Mouse (Mus musculus) E14TG2a.4 (cell line): ENCODE results near the gene Lsamp.
A peak's percentile ranks its signal among the peaks of the same experiment; 100 is the strongest.

ENCODE experiments used
- H3K27me3 ChIP-seq: 2 replicates; pipeline ENCODE4 v1.6.1; 2014; ENCODE audit warnings: low read length, control low read depth; ENCODE audit not compliant: insufficient read depth
- H3K36me3 ChIP-seq: 2 replicates; pipeline ENCODE4 v1.6.1; 2014; ENCODE audit warnings: low read length, control low read depth; ENCODE audit not compliant: insufficient read depth
- H3K4me1 ChIP-seq: replicated peaks from 2 replicates; pipeline ENCODE4 v1.6.1; 2014; ENCODE audit warnings: low read depth, low read length, control low read depth
- H3K4me3 ChIP-seq: replicated peaks from 2 replicates; pipeline ENCODE4 v1.5.1; 2014; ENCODE audit warnings: mild to moderate bottlenecking, low read length
- H3K9me3 ChIP-seq: 2 replicates; pipeline ENCODE4 v1.6.1; 2014; ENCODE audit warnings: low read length, control low read depth
- CTCF ChIP-seq: conservative IDR thresholded peaks from 2 replicates; pipeline ENCODE4 v1.5.1; 2014; ENCODE audit warnings: low read length
- NANOG ChIP-seq: IDR thresholded peaks from 2 replicates; pipeline ENCODE4 v1.6.1; 2014; ENCODE audit warnings: borderline replicate concordance, low read length, mixed read lengths
- POU5F1 ChIP-seq: IDR thresholded peaks from 2 replicates; pipeline ENCODE4 v1.6.1; 2014; ENCODE audit warnings: low read length, borderline replicate concordance

The Lsamp gene

GRCm38 (mm10) chr16:41410671-41411070, 1426.5 kb downstream of the Lsamp start:
- Histone ChIP-seq H3K4me1 (no peaks in the 10 kb centered on the region), H3K9me3 (no peaks in the 10 kb centered on the region), H3K36me3 (no peaks in the 10 kb centered on the region), H3K4me3 (no peak overlapping the region), H3K27me3 (no peaks in the 10 kb centered on the region)
- TF ChIP-seq POU5F1: no peak
- TF ChIP-seq NANOG: no peak
- TF ChIP-seq CTCF: no peak

GRCm38 (mm10) chr16:41417363-41417762, 1433.2 kb downstream of the Lsamp start:
- no peak for TF ChIP-seq CTCF
- TF ChIP-seq NANOG: no peak
- TF ChIP-seq POU5F1: no peak
- Histone ChIP-seq H3K4me1 (no peaks in the 10 kb centered on the region), H3K36me3 (no peaks in the 10 kb centered on the region), H3K27me3 (no peaks in the 10 kb centered on the region), H3K4me3 (no peak overlapping the region), H3K9me3 (no peaks in the 10 kb centered on the region)

GRCm38 (mm10) chr16:41467391-41467790, 1483.2 kb downstream of the Lsamp start:
- no peaks in the 10 kb centered on the region for H3K27me3 ChIP-seq
- no peak overlapping the region for H3K4me3 ChIP-seq
- TF ChIP-seq POU5F1 (no peak), CTCF (no peak), NANOG (no peak)
- H3K4me1 ChIP-seq: no peaks in the 10 kb centered on the region
- H3K36me3 ChIP-seq: no peaks in the 10 kb centered on the region
- no peaks in the 10 kb centered on the region for H3K9me3 ChIP-seq

DNA sequence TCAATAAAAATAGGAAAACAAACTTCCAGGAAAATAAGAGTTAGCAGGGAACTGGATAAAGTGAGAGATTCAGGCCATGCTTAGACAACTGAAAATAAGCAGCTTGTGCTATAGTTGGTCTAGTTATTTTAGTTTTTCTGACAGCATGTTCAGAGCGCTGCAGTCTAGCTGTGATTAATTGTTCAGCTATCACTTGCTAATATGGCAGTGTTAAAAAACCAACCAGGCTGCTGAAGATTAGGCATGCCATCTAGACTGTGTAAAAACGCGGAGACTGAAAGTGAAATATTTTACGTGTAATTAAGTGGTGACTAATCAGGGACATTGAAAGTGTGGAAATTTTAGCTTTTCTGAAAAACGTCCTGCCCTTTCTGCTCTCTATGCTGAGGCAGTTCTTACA, 1494.5 kb downstream of the Lsamp start:
- H3K36me3 ChIP-seq: no peaks in the 10 kb centered on the region
- TF ChIP-seq CTCF: no peak
- TF ChIP-seq POU5F1: no peak
- no peaks in the 10 kb centered on the region for H3K9me3 ChIP-seq
- no peak overlapping the region for H3K4me3 ChIP-seq
- no peaks in the 10 kb centered on the region for H3K4me1 ChIP-seq
- no peaks in the 10 kb centered on the region for H3K27me3 ChIP-seq

GRCm38 (mm10) chr16:41481832-41482231, 1497.7 kb downstream of the Lsamp start:
- TF ChIP-seq CTCF (no peak), POU5F1 (no peak), NANOG (no peak)
- Histone ChIP-seq H3K27me3 (no peaks in the 10 kb centered on the region), H3K4me3 (no peak overlapping the region), H3K4me1 (no peaks in the 10 kb centered on the region), H3K9me3 (no peaks in the 10 kb centered on the region), H3K36me3 (no peaks in the 10 kb centered on the region)

- no peak overlapping the region for H3K4me3 ChIP-seq
- no peaks in the 10 kb centered on the region for H3K4me1 ChIP-seq
- no peaks in the 10 kb centered on the region for H3K27me3 ChIP-seq
- H3K36me3 ChIP-seq: no peaks in the 10 kb centered on the region
- no peaks in the 10 kb centered on the region for H3K9me3 ChIP-seq
- TF ChIP-seq POU5F1 (no peak), NANOG (no peak), CTCF (no peak)
Measured at GRCm38 (mm10) chr16:41510915-41511552, 1526.9 kb downstream of the Lsamp start.

DNA sequence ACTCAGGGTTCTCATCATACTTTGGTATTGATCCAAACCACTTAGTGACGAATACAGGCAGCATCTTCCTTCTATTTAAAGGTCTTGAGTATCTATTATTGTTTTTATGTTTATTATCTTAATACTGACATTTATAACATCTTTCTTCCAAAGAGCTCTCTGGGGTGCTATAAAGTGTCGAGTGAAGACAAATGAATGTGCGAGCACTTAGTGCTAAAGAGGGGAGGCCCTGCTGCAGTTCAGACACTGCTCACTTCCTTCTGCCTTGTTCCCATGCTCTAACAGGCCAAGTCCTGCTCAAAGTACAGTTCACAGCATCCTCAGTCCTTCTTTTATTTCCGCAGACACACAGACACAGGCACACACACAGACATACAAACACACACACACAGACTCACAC, 1537.4 kb downstream of the Lsamp start:
- no peaks in the 10 kb centered on the region for H3K9me3 ChIP-seq
- no peaks in the 10 kb centered on the region for H3K36me3 ChIP-seq
- H3K27me3 ChIP-seq: no peaks in the 10 kb centered on the region
- TF ChIP-seq CTCF (no peak), NANOG (no peak)
- H3K4me1 ChIP-seq: no peaks in the 10 kb centered on the region
- no peak overlapping the region for H3K4me3 ChIP-seq

- H3K36me3 ChIP-seq: no peaks in the 10 kb centered on the region
- H3K9me3 ChIP-seq: no peaks in the 10 kb centered on the region
- TF ChIP-seq CTCF: peak; percentile 24
- no peak for TF ChIP-seq NANOG
- no peaks in the 10 kb centered on the region for H3K27me3 ChIP-seq
- no peak overlapping the region for H3K4me3 ChIP-seq
- no peaks in the 10 kb centered on the region for H3K4me1 ChIP-seq
Measured at GRCm38 (mm10) chr16:41524266-41524665, 1540.1 kb downstream of the Lsamp start.
